Mouse (Mus musculus): ENCODE measurements around the gene Zc3h15. TPM values are rescaled to one million over a fixed set of nuclear protein-coding genes. Genes with fewer than 3 reads are reported as not detected.

The Zc3h15 gene
- total and polyA plus RNA-seq, 3 experiments = 144 to 194 TPM; not detected in 1

DNA sequence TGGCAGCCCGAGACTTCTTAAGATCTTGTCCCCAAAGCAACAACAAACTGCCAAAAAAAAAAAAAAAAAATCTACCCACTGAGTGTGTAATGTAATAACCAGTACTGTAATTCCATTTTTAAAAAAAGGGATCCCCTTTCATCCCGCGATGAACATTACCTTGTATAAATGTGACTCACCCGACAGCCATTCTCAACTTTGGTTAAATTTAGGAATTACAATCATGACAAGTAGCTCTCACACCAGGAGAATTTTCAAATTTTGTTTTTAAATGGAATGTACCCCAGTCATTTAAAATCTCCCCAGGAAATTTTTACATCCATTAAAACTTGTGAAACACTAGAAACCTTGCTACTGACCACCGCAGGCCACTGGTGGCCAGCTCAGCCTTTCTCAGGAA lies 69.7 kb downstream of the Zc3h15 start:
- no peak overlapping the region for H3K27ac ChIP-seq (ENCODE audit: control insufficient read depth, low read depth, low read length)
- H3K4me3 ChIP-seq (ENCODE audit: control insufficient read depth in 1 of 2, insufficient read depth in 1 of 2, low read depth in 2 of 2, low read length in 2 of 2) = peak overlapping the region in 1 of 2 experiments; percentile 57; a peak in 1 of 4 replicates
- H3K9me3 ChIP-seq (replicated peaks; ENCODE audit: insufficient read depth, low read length) = no peaks in the 10 kb centered on the region
- DNase-seq (ENCODE audit: low read depth, low spot score) = no peak
- no peak for TF ChIP-seq GABPA (IDR thresholded peaks at IDR 0.05; ENCODE audit: low read depth, low read length)
- TF ChIP-seq ZNF384 (IDR thresholded peaks at IDR 0.05; ENCODE audit: low read depth, low read length) = peak; percentile 12; the same call in 1 of the 2 replicates
- H3K79me2 ChIP-seq (ENCODE audit: control insufficient read depth, insufficient read depth, low read length, poor library complexity) = no peaks in the 10 kb centered on the region
- H3K36me3 ChIP-seq (ENCODE audit: control insufficient read depth in 1 of 2, insufficient read depth in 2 of 2, low read length in 2 of 2) = no peaks in the 10 kb centered on the region; a peak in 1 of 4 replicates
- no peaks in the 10 kb centered on the region for H3K4me1 ChIP-seq (ENCODE audit: control insufficient read depth in 1 of 2, insufficient read depth in 2 of 2, low read length in 2 of 2)
- peaks cover 2 to 11% of the 10 kb centered on the region in 2 experiments for H3K27me3 ChIP-seq (ENCODE audit: control insufficient read depth in 1 of 2, insufficient read depth in 2 of 2, low read length in 2 of 2)
- H3K9ac ChIP-seq (ENCODE audit: control insufficient read depth, low read depth, low read length, poor library complexity, severe bottlenecking) = no peak overlapping the region

Other genes with a start within 250 kb of the Zc3h15 start
- 6.5 and 9.7 TPM in 2 replicates for gene Itgav, start 80.0 kb downstream of the Zc3h15 start, total RNA-seq (2012; rRNA removed)
- 1 to 10 TPM in 1 of 2 experiments, not detected in 1; 7.2 TPM for gene Itgav, start 80.0 kb downstream of the Zc3h15 start, polyA plus RNA-seq (2012; ENCODE audit: insufficient read depth in 1 of 2, insufficient read length in 2 of 2, low read depth in 1 of 2, low replicate concordance in 2 of 2, missing spikeins in 1 of 2)
- not detected in 2 replicates for gene Fam171b, start 168.2 kb downstream of the Zc3h15 start, total RNA-seq (2012; rRNA removed)
- gene Fam171b, start 168.2 kb downstream of the Zc3h15 start, polyA plus RNA-seq (2012; ENCODE audit: insufficient read depth in 1 of 2, insufficient read length in 2 of 2, low read depth in 1 of 2, low replicate concordance in 2 of 2, missing spikeins in 1 of 2) = not detected